Mouse (Mus musculus) kidney, embryonic 14.5 days (tissue): Measurements from ENCODE around the gene Marcksl1. TPM values are rescaled to one million over a fixed set of nuclear protein-coding genes. Genes with fewer than 3 reads are reported as not detected.

Experiments
- ATAC-seq: fragments of 200-750 bp; cut with Nextera tagmentation; 2 replicates; pipeline ENCODE4 v1.8.0; 2017; ENCODE audit warnings: moderate number of reproducible peaks, mild to moderate bottlenecking, moderate TSS enrichment, moderate library complexity; ENCODE audit not compliant: low FRiP score, low TSS enrichment
- H3K27ac ChIP-seq: fragments of 300-500 bp; sonication (generic); 2 replicates; pipeline ENCODE4 v1.5.1; 2014; ENCODE audit warnings: low read depth, mild to moderate bottlenecking, low read length, moderate library complexity, mixed read lengths
- H3K27me3 ChIP-seq: fragments of 300-500 bp; sonication (generic); 2 replicates; pipeline ENCODE4 v1.6.1; 2014; ENCODE audit warnings: mild to moderate bottlenecking, low read length; ENCODE audit not compliant: control insufficient read depth, insufficient read depth
- H3K36me3 ChIP-seq: fragments of 300-500 bp; sonication (generic); 2 replicates; pipeline ENCODE4 v1.6.1; 2014; ENCODE audit warnings: low read length, mixed read lengths; ENCODE audit not compliant: control insufficient read depth, insufficient read depth
- H3K4me1 ChIP-seq: fragments of 300-500 bp; sonication (generic); 2 replicates; pipeline ENCODE4 v1.6.1; 2014; ENCODE audit warnings: low read length, mixed read lengths; ENCODE audit not compliant: control insufficient read depth, insufficient read depth
- H3K4me2 ChIP-seq: fragments of 300-500 bp; sonication (generic); replicated peaks from 2 replicates; pipeline ENCODE4 v1.6.1; 2014; ENCODE audit warnings: low read depth, mild to moderate bottlenecking, low read length
- H3K4me3 ChIP-seq: fragments of 300-500 bp; sonication (generic); 2 replicates; pipeline ENCODE4 v1.5.1; 2014; ENCODE audit warnings: mild to moderate bottlenecking, low read length
- H3K9ac ChIP-seq: fragments of 300-500 bp; sonication (generic); 2 replicates; pipeline ENCODE4 v1.6.1; 2014; ENCODE audit warnings: low read depth, mild to moderate bottlenecking, low read length, moderate library complexity
- H3K9me3 ChIP-seq: fragments of 300-500 bp; sonication (generic); 2 replicates; pipeline ENCODE4 v1.6.1; 2016; ENCODE audit warnings: low read length; ENCODE audit not compliant: control insufficient read depth
- WGBS: fragments of 180-500 bp; shearing (Covaris S2); extraction: QIAGEN DNeasy Blood & Tissue Kit; methylation state at CpG from one replicate; pipeline ENCODE4 v1.1.7; 2014; 5-methylcytosine and 5-hydroxymethylcytosine counted together
- polyA plus RNA-seq: library from polyadenylated mRNA; unstranded; fragments of >200 nt; fragmentation: Nextera tagmentation; extraction: Ambion mirVana; gene quantifications from 2 replicates; pipeline ENCODE4 v1.2.1, GENCODE M21; 2014

The Marcksl1 gene
- polyA plus RNA-seq, 1 experiment from 2014 or later = 993 TPM

GRCm38 (mm10) chr4:129496631-129497030 is 16.8 kb upstream of the Marcksl1 start:
- Histone ChIP-seq H3K9me3 (no peaks in the 10 kb centered on the region), H3K9ac (no peak overlapping the region), H3K4me3 (no peak overlapping the region), H3K36me3 (no peaks in the 10 kb centered on the region), H3K27me3 (peaks cover under 1% of the 10 kb centered on the region), H3K4me2 (no peak overlapping the region; the same call in 1 of the 2 replicates), H3K27ac (peak overlapping the region; percentile 76; the same call in 1 of the 2 replicates), H3K4me1 (peaks cover 21% of the 10 kb centered on the region; the same call in 1 of the 2 replicates)
- 34% methylated on average over 6 of the region's 6 CpGs for WGBS
- no peak for ATAC-seq

- peaks cover 17% of the 10 kb centered on the region; the same call in 1 of the 2 replicates for H3K4me1 ChIP-seq
- WGBS = 45% methylated on average over 3 of the region's 3 CpGs
- H3K36me3 ChIP-seq = no peaks in the 10 kb centered on the region
Observed at GRCm38 (mm10) chr4:129498941-129499340, 14.4 kb upstream of the Marcksl1 start.

GRCm38 (mm10) chr4:129500017-129500416 is 13.4 kb upstream of the Marcksl1 start:
- Histone ChIP-seq H3K4me1 (peaks cover 17% of the 10 kb centered on the region; the same call in 1 of the 2 replicates), H3K27me3 (no peaks in the 10 kb centered on the region), H3K27ac (peak overlapping the region; percentile 87), H3K36me3 (no peaks in the 10 kb centered on the region), H3K4me2 (peak overlapping the region; percentile 59), H3K9ac (peak overlapping the region; percentile 68; the same call in 1 of the 2 replicates), H3K9me3 (no peaks in the 10 kb centered on the region), H3K4me3 (peak overlapping the region; percentile 42)
- WGBS = 78% methylated on average over 8 of the region's 8 CpGs
- no peak for ATAC-seq

More at GRCm38 (mm10) chr4:129498941-129499340, 14.4 kb upstream of the Marcksl1 start:
- ATAC-seq = no peak
- no peaks in the 10 kb centered on the region for H3K9me3 ChIP-seq
- H3K4me2 ChIP-seq = no peak overlapping the region
- no peak overlapping the region for H3K4me3 ChIP-seq
- H3K27me3 ChIP-seq = no peaks in the 10 kb centered on the region
- H3K9ac ChIP-seq = no peak overlapping the region
- peak overlapping the region; percentile 62; the same call in 1 of the 2 replicates for H3K27ac ChIP-seq

- H3K9ac ChIP-seq = peak overlapping the region; percentile 68
- WGBS = under 1% methylated on average over 48 of the region's 49 CpGs
- H3K27me3 ChIP-seq = no peaks in the 10 kb centered on the region
- H3K4me1 ChIP-seq = peaks cover 17% of the 10 kb centered on the region; the same call in 1 of the 2 replicates
- no peaks in the 10 kb centered on the region for H3K9me3 ChIP-seq
- no peaks in the 10 kb centered on the region for H3K36me3 ChIP-seq
- H3K4me2 ChIP-seq = peak overlapping the region; percentile 59
- H3K27ac ChIP-seq = peak overlapping the region; percentile 87
- peak overlapping the region; percentile 42 for H3K4me3 ChIP-seq
- ATAC-seq = peak; percentile 94
Observed at GRCm38 (mm10) chr4:129500607-129501566, 12.5 kb upstream of the Marcksl1 start.

GRCm38 (mm10) chr4:129502327-129502888 is 11.0 kb upstream of the Marcksl1 start:
- WGBS = 54% methylated on average over 9 of the region's 9 CpGs
- Histone ChIP-seq H3K9me3 (no peaks in the 10 kb centered on the region), H3K27me3 (no peaks in the 10 kb centered on the region), H3K9ac (no peak overlapping the region), H3K4me1 (peaks cover 10% of the 10 kb centered on the region; the same call in 1 of the 2 replicates), H3K36me3 (no peaks in the 10 kb centered on the region), H3K4me3 (no peak overlapping the region), H3K4me2 (no peak overlapping the region), H3K27ac (no peak overlapping the region)
- ATAC-seq = no peak

- no peaks in the 10 kb centered on the region for H3K27me3 ChIP-seq
- peaks cover 10% of the 10 kb centered on the region; the same call in 1 of the 2 replicates for H3K4me1 ChIP-seq
- no peak overlapping the region for H3K9ac ChIP-seq
- H3K4me2 ChIP-seq = no peak overlapping the region
- no peak overlapping the region for H3K27ac ChIP-seq
- no peaks in the 10 kb centered on the region for H3K36me3 ChIP-seq
- no peaks in the 10 kb centered on the region for H3K9me3 ChIP-seq
- WGBS = 77% methylated on average over 11 of the region's 11 CpGs
- no peak overlapping the region for H3K4me3 ChIP-seq
- ATAC-seq = no peak
Observed at GRCm38 (mm10) chr4:129502901-129503444, 10.4 kb upstream of the Marcksl1 start.

- peaks cover 4% of the 10 kb centered on the region; the same call in 1 of the 2 replicates for H3K4me1 ChIP-seq
- 87% methylated on average over 3 of the region's 3 CpGs for WGBS
- H3K27ac ChIP-seq = no peak overlapping the region
- no peaks in the 10 kb centered on the region for H3K27me3 ChIP-seq
- ATAC-seq = no peak
- no peaks in the 10 kb centered on the region for H3K36me3 ChIP-seq
- no peak overlapping the region for H3K9ac ChIP-seq
- no peak overlapping the region for H3K4me3 ChIP-seq
- H3K4me2 ChIP-seq = no peak overlapping the region
- no peaks in the 10 kb centered on the region for H3K9me3 ChIP-seq
Observed at GRCm38 (mm10) chr4:129505511-129505910, 7.9 kb upstream of the Marcksl1 start.

GRCm38 (mm10) chr4:129507434-129508236 is 5.7 kb upstream of the Marcksl1 start:
- H3K36me3 ChIP-seq = no peaks in the 10 kb centered on the region
- WGBS = 62% methylated on average over 9 of the region's 10 CpGs

More at GRCm38 (mm10) chr4:129507434-129508236, 5.7 kb upstream of the Marcksl1 start:
- Histone ChIP-seq H3K9ac (no peak overlapping the region), H3K9me3 (no peaks in the 10 kb centered on the region), H3K4me1 (peaks cover 4% of the 10 kb centered on the region; the same call in 1 of the 2 replicates), H3K27me3 (no peaks in the 10 kb centered on the region), H3K4me3 (no peak overlapping the region), H3K4me2 (no peak overlapping the region), H3K27ac (no peak overlapping the region)
- no peak for ATAC-seq
